In the genomic region with DNA sequence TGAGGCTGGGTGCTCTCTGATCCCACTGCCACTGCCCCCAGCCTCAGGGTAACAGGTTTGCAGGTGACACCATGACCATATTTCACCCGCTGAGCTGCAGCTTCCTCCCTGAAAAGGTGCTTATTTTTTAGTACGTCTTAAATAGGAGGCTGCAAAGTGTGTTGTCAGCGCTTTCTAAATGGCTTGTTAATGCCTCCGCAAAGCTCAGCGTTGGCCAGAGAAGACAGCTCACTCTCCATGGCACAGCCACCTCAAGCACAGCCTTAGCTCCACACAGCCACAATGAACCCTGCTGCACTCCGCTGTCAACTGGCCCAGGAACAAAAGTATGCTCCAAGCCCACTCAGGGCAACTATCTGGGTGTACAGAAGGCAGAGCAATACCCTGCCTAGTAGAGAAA, we compare ENCODE assay signal across 22 mouse cellular contexts.
"Had no signal": no experiment of that assay in that cellular context is flagged by ENCODE, and none has a peak within 500 bp of the region (broad histone marks: within the 10 kb centered on the region; RNA-seq: fewer than 3 reads in every experiment).

No protein-coding gene starts in this region.

- H3K27ac ChIP-seq: heart, adult 2 months; heart, embryonic 13.5 days; heart, embryonic 15.5 days; hindbrain, embryonic 10.5 days; hindbrain, embryonic 12.5 days; hindbrain, embryonic 14.5 days; intestine, embryonic 15.5 days; layer of hippocampus, adult 2 months; limb, embryonic 10.5 days; limb, embryonic 12.5 days; liver, embryonic 12.5 days; liver, embryonic 14.5 days had no signal

- H3K4me3 ChIP-seq: heart, adult 2 months; heart, embryonic 13.5 days; heart, embryonic 15.5 days; hindbrain, embryonic 10.5 days; hindbrain, embryonic 12.5 days; intestine, embryonic 15.5 days; layer of hippocampus, adult 2 months; limb, embryonic 10.5 days; limb, embryonic 12.5 days; liver, embryonic 12.5 days had no signal

- DNase-seq: forebrain, postnatal 0 days; gastrocnemius, postnatal 14 days; gastrocnemius, postnatal 36 days; heart, adult 11 months; heart, adult 2 months; heart, postnatal 14 days; heart, postnatal 4 days; kidney, adult 18-20 months had no signal

- ATAC-seq: forebrain, postnatal 0 days; hindbrain, embryonic 16.5 days; inflammation-experienced regulatory T-cells, adult 6 months; intestine, embryonic 15.5 days; intestine, postnatal 0 days; liver, embryonic 12.5 days had no signal
